Mouse (Mus musculus): ENCODE data around the gene Sept3.
"Not testable (repeated sequence)": the region's sequence is repeated elsewhere in the genome, so short reads cannot be mapped to it uniquely, and the experiment has no call there.

Gene Sept3

DNA sequence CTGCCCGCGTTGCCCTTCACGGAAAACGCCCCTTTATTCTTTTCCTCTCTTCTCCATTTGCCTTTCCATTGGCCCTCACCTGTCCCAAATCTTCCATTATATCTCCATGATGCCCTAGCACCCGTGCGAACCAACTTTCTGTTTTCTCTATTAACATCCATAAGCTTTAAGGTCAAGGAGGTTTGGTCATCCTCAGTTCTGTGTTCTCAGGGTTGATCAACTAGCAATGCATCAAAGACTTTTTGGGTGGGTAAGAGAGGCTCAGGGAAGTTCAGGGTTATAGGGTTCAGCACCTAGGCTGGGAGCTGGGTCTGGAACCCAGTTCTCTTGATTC is at the start of gene Sept3:
Gene Sept3 (plus strand): TSS at position 301 of the 334 bp plus-strand sequence.
- DNase-seq (ENCODE audit: low spot score in 2 of 2): no peak

DNA sequence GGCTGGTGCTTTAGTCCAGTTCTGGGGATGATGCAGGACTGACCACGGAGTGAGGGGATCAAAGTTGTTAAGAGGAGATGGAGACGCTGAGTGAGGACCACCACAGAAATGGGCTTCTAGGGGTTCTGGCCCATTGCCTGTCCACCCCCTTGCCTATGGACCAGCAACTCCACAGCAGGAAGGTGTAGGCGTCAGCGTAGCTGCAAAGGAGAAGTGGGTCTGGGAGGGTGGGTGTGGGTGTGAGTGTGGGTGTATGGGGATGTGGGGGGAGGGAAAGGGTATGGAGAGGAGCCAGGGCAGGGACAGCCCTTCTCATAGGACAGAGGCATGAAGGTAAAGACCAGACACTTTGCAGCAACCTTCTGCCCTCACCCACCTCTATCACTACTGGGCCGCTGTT is 48.9 kb upstream of the Sept3 start:
- no peak for DNase-seq (ENCODE audit: low spot score in 2 of 2)

- no peak for DNase-seq (ENCODE audit: low spot score in 2 of 2)
Observed at GRCm38 (mm10) chr15:82229542-82230045, 45.1 kb upstream of the Sept3 start.

GRCm38 (mm10) chr15:82230098-82230611 is 44.5 kb upstream of the Sept3 start:
- DNase-seq (ENCODE audit: low spot score in 2 of 2): no peak

GRCm38 (mm10) chr15:82231100-82231499 is 43.6 kb upstream of the Sept3 start:
- no peak for DNase-seq (ENCODE audit: low spot score in 2 of 2)

GRCm38 (mm10) chr15:82231591-82232378 is 42.9 kb upstream of the Sept3 start:
- peak in 1 of 2 experiments; percentile 43 for DNase-seq (ENCODE audit: low spot score in 2 of 2)

GRCm38 (mm10) chr15:82232651-82233050 is 42.0 kb upstream of the Sept3 start:
- DNase-seq (ENCODE audit: low spot score in 2 of 2): no peak

GRCm38 (mm10) chr15:82235661-82236060 is 39.0 kb upstream of the Sept3 start:
- DNase-seq (ENCODE audit: low spot score in 2 of 2): no peak

DNA sequence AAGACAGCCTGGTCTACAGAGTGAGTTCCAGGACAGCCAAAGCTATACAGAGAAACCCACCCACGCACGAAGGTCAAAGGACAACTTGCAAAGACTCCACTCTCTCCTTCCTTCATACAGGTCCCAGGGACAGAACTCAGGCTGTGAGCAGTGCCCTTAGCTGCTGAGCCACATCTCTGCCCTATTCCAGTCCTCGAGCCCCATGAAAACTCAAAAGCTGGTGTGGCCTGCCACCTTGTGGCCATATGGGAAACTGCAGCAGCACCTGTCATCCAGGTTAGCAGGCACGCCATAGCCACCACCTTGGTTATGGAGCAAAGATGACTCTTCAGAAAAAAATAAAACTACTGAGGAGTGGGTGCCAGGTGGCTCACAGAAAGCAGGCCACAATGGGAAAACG is 38.1 kb upstream of the Sept3 start:
- DNase-seq (ENCODE audit: low spot score in 2 of 2): peak in 1 of 2 experiments; percentile 86

GRCm38 (mm10) chr15:82243311-82243710 is 31.4 kb upstream of the Sept3 start:
- DNase-seq (ENCODE audit: low spot score in 2 of 2): no peak

DNA sequence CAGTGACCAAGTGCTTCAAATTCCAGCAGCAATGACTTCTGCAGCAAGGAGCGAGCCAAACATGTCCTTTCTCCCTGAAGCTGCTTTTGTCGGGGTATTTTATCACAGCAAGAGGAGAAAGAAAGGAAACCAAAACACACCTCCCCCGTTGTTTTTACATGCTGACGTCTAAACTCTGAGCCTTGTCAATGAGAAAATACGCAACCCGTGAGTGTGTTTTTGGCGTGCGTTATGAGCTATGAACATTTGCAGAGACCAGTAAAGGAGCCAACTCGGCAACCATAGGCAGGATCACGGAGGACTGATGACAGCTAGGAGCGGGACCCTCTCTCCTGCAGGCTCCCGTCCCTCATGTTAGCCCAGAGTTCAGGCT is 31.0 kb upstream of the Sept3 start:
- no peak for DNase-seq (ENCODE audit: low spot score in 2 of 2)

- peak; percentile 72 to 93 for DNase-seq (ENCODE audit: low spot score in 2 of 2)
Observed at GRCm38 (mm10) chr15:82244115-82244804, 30.4 kb upstream of the Sept3 start, which contains the start of gene Cenpm. Gene Cenpm, minus strand, starts transcription at chr15:82244748.

- not testable (repeated sequence) for DNase-seq (ENCODE audit: low spot score in 2 of 2)
Observed at GRCm38 (mm10) chr15:82244805-82245161, 29.9 kb upstream of the Sept3 start.

- no peak for DNase-seq (ENCODE audit: low spot score in 2 of 2)
Observed at GRCm38 (mm10) chr15:82247131-82247776, 27.4 kb upstream of the Sept3 start.

- DNase-seq (ENCODE audit: low spot score in 2 of 2): no peak
Observed at GRCm38 (mm10) chr15:82251579-82251978, 23.1 kb upstream of the Sept3 start.

DNA sequence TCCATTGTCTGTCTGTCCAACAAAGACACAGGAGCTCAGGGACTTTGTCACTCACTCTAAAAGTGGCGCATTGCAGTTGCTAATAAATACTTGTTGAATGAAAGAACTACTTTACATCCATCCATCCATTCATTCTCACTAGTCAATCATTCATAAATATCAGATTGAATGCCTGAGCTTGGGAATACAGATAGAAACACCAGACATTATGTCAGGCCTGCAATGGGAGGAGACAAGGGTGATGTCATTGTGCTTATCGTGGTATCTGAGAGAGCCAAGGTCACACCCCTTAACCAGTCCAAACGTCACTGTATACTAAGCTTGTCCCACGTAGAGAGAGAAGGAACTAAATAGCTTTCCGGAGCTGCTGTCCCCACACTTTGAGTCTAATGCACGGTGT is 22.6 kb upstream of the Sept3 start, which contains the start of gene 1500009C09Rik:
Gene 1500009C09Rik (plus strand): TSS at position 301 of the 400 bp plus-strand sequence.
- DNase-seq (ENCODE audit: low spot score in 2 of 2): no peak

DNA sequence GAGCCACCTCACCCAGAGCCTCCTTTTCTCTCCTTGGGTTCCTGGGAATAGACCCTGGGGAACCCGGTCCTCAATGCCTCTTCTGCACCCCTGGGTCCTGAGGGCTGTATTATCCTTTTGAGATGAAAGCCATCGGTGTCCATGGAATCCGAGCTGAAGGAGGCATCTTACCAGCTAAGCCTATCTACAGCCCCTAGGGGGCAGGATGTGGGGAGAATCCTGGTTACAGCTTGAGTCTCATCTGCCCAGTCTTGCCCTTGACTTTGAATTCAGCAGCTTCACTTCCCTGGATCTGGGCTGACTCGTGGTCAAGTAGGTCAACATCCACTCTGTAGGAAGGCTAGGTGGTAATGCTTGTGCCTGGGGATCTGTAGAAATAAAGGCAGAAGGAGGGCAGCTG is 19.4 kb upstream of the Sept3 start:
- DNase-seq (ENCODE audit: low spot score in 2 of 2): no peak

- peak; percentile 87 to 93 for DNase-seq (ENCODE audit: low spot score in 2 of 2)
Observed at GRCm38 (mm10) chr15:82255944-82256383, 18.7 kb upstream of the Sept3 start.

GRCm38 (mm10) chr15:82259510-82259909 is 15.2 kb upstream of the Sept3 start:
- DNase-seq (ENCODE audit: low spot score in 2 of 2): peak in 1 of 2 experiments; percentile 63

DNA sequence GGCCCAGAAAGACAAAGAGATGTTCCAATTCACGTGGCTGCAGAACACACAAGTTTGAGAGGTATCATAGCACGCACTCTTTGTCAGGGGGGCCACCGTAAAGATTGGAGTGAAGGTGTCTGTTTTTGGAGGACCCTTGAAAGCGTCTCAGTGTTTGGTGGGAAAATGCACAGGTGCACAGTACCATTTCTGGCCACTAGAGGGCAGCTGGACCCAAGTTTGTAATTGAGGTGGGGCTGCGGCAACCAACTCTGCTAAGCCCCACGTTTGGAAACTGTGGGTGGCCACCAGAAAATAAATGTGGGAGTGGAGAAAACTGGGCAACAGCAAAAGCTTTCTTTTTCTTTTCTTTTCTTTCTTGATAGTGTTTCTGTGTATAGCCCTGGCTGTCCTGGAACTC is 8.3 kb upstream of the Sept3 start:
- peak in 1 of 2 experiments; percentile 69 for DNase-seq (ENCODE audit: low spot score in 2 of 2)

DNA sequence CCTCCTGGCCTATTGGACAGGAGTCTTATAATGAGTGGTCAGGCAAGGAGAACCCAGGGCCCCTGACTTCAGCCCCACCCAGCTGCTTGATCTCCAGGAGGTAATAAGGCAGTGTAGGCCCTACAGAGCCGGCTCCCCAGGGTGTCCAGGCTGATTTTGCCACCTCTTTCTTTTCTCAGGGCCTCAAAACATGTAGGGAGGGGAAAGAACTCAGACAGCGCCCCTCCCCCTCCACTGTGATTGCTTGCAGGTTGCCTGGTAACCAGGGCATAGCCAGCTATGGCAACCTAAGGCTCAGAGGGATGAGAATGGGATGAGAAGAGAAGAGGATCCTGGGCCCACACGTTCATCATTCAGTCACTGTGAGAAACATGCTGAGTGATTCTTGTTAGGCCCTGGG is 6.5 kb upstream of the Sept3 start:
- DNase-seq (ENCODE audit: low spot score in 2 of 2): no peak

DNA sequence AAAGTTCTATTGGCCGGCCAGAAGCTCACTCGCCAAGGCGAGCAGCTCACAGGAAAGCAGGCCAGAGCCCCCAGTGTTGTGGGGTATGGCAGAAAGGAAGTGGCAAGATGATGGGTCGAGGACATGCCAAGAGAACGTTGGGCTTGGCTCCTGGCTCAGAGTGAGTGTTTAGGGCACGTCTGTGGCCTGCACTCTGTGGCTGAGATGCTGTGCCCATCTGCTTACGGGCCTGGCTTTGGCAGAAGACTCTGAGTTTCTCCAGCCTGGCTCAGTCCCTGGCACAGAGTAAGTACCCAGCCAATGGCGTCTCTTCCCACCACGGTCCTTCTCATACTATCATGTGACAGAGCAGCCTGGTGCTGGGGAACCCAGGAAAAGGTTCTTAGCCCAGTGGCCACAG is 5.9 kb upstream of the Sept3 start:
- DNase-seq (ENCODE audit: low spot score in 2 of 2): no peak

All from left cerebral cortex, adult 9 months (tissue).